Mouse (Mus musculus) gonadal fat pad, adult 2 months (tissue): ENCODE measurements around the gene Tomm40. TPM values are rescaled to one million over a fixed set of nuclear protein-coding genes. Genes with fewer than 3 reads are reported as not detected.
"Not testable (repeated sequence)": the region's sequence is repeated elsewhere in the genome, so short reads cannot be mapped to it uniquely, and the experiment has no call there.

Experiments
- DNase-seq: peaks from one replicate; pipeline ENCODE4 v3.0.0-alpha.2; 2012; ENCODE audit warnings: low read depth
- polyA plus RNA-seq: library from polyadenylated mRNA; depleted of rRNA; stranded (reverse); fragments of >200 nt; gene quantifications from 2 replicates; pipeline ENCODE4 v1.2.3, GENCODE M21; 2012

The Tomm40 gene
- polyA plus RNA-seq, 1 experiment, result 71.5 TPM

GRCm38 (mm10) chr7:19686927-19687583 is 28.2 kb downstream of the Tomm40 start:
- not testable (repeated sequence) for DNase-seq

GRCm38 (mm10) chr7:19686521-19686920 is 28.7 kb downstream of the Tomm40 start:
- DNase-seq, result no peak

DNA sequence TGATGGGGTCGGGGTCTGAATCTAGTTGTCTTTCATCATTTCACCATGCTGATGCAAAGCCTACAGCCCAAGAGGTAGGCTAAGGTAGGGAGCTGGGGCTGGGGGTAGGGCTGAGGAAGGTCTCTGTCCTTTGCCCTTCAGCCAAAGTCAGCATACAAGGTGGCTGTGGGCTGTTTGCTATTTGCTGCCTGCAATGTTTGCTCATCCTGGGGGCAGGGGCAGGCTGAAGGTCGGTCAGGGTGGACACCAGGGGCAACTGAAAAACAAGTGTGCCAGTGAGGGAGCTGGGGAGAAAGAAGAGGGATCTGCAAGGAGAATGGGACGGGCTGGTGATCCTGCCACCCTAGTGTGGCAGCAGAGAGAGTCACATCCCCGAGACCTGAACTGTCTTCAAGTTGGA is 29.9 kb downstream of the Tomm40 start:
- DNase-seq, result no peak

GRCm38 (mm10) chr7:19683771-19684201 is 31.5 kb downstream of the Tomm40 start:
- no peak for DNase-seq

GRCm38 (mm10) chr7:19682979-19683378 is 32.3 kb downstream of the Tomm40 start:
- DNase-seq, result no peak

GRCm38 (mm10) chr7:19681202-19681694 is 34.0 kb downstream of the Tomm40 start, which contains the start of the genes Gm44805 and Apoc4:
Gm44805 (minus strand) TSS chr7:19681423.
Apoc4 (minus strand) TSS chr7:19681479.
- no peak for DNase-seq

DNA sequence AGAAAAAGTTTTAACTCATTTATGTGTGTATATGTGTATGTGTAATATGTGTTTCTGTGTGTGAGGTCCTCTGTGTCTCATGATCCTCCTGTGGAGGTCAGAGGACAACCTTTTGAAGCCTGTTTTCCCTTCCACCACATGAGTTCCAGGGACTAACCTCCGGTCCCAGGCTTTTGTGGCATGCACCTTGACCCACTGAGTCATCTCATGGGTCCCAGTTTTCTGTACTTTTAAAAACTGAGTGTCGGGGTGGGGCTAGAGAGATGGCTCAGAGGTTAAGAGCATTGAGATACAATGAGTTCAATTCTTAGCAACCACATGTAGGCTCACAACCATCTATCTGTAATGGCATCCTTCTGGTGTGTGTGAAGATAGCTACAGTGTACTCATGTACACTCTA is 34.5 kb downstream of the Tomm40 start:
- DNase-seq, result no peak

GRCm38 (mm10) chr7:19678901-19679300 is 36.3 kb downstream of the Tomm40 start:
- DNase-seq, result no peak

DNA sequence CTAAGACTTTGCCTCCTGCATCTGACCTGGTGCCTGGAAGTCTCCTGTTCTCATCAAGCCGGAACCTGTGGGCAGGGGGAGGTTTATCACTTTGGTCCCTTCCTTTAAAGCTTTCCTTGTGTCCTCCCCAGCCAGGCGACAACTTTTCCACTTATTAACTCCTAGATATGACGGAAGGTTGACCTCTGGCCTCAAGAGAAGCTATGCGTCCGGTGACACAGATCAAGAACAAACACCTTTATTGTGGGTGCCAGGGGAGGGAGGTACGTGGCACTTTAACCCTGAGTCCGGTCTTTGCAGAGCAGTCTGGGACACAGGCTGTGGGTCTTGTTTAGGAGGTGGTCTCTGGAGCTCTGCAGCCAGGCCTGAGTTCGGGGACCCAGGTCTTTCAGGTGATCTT is 37.4 kb downstream of the Tomm40 start, which contains the start of gene Apoc2:
Gene Apoc2, minus strand, starts transcription at position 70 of the 400 bp plus-strand sequence.
- DNase-seq, result no peak

GRCm38 (mm10) chr7:19676662-19677061 is 38.6 kb downstream of the Tomm40 start:
- no peak for DNase-seq

- no peak for DNase-seq
These were observed 39.4 kb downstream of the Tomm40 start for GRCm38 (mm10) chr7:19675824-19676223.

GRCm38 (mm10) chr7:19673083-19673699 is 42.0 kb downstream of the Tomm40 start:
- no peak for DNase-seq

GRCm38 (mm10) chr7:19671511-19671910 is 43.7 kb downstream of the Tomm40 start:
- DNase-seq, result no peak

DNA sequence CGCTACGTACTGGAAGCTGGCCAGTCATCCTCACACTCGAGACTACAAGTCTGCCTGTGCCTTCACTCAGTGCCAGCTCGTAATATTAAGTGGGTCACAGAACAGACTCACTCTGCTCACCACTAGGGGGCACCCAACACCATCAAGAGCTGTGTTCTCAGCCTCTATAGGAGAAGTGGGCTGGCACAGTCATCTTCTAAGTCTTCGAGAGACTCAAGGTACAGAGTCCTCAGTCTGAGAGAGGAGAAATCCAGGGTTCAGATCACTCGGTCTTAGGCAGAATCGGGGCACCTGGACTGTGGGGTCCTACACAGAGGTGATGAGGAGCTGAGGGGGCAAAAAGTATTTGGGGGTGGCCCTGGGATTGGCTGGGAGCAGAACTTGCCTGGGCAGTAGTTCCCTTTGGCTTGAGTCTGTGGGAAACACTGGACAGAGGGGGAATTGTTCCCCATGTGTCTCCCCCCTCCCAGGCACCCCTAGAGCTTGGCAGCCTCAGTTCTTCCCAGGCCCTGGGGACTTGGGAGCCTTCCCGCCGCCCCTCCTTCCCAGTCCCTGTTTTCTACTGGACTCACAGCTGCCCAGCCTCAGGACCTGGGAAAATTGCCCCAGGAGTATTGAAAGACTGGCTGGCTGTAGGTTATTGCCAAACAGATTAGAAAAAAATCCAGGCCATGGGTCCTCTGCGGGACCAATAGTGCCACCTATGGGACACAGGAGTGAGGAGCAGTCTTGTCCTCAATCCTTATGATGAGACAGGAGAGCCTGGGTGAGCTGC is 46.1 kb downstream of the Tomm40 start:
- DNase-seq, result no peak

GRCm38 (mm10) chr7:19667434-19667833 is 47.8 kb downstream of the Tomm40 start:
- no peak for DNase-seq

GRCm38 (mm10) chr7:19666750-19667149 is 48.5 kb downstream of the Tomm40 start:
- no peak for DNase-seq

GRCm38 (mm10) chr7:19664955-19665841 is 50.0 kb downstream of the Tomm40 start, which contains the start of gene Clptm1:
Clptm1 (minus strand) TSS chr7:19665033.
- peak; percentile 81 for DNase-seq

DNA sequence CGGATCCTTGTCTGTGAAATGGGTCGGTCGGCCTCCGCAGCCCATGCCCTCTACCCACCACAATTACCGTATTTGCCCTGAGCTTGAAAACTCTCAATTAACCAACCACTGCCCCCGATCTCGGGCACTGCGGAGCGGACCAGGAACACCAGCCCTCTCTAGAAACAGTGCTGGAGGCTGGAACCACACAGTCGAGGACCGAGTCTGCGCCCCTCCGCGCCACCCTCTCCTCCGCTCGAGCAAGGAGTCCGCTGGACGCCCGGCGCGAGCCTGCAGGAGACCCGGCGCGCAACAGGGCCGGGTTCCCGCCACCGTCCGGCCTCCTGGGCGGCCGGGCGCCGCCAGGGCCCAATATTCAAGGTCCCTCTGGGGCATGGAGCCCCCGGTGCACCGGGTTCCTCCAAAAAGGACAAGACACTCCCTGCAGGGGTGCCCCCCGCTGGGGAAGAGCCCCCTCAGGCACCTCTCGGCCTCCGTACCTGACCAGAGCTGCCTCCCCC is 50.7 kb downstream of the Tomm40 start:
- DNase-seq, result no peak

DNA sequence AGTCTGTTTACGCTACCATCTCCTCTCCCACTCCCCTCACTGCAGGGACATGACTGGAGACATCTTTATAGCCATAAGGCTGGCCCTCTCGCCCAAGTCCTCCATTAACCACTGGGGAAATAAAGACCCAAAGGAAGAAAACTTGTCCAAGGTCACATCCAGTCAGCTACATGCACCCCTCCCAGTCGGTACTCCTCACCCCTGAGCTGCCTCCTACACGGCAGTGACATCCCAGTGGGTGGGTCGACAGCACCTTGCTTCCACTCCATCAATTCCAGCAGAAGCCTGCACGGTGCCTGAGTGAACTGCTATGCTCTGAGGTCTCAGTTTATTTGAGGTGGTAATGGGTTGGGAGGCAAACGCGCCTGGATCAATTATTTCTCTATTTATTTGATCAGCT is 51.3 kb downstream of the Tomm40 start:
- DNase-seq, result no peak

GRCm38 (mm10) chr7:19652614-19653013 is 62.6 kb downstream of the Tomm40 start:
- DNase-seq, result no peak
